Mouse (Mus musculus) 416B (cell line): ENCODE measurements at regions not wholly inside any gene's neighbourhood (a gene's known extent, or its start where the extent isn't known, plus 50 kb on each side); places are given as distances from the start of the nearest gene placed in this dataset.
A peak's percentile ranks its signal among the peaks of the same experiment; 100 is the strongest.

Experiments
- DNase-seq: peaks from one replicate; pipeline ENCODE4 v3.0.0; 2011; ENCODE audit warnings: low read depth

DNA sequence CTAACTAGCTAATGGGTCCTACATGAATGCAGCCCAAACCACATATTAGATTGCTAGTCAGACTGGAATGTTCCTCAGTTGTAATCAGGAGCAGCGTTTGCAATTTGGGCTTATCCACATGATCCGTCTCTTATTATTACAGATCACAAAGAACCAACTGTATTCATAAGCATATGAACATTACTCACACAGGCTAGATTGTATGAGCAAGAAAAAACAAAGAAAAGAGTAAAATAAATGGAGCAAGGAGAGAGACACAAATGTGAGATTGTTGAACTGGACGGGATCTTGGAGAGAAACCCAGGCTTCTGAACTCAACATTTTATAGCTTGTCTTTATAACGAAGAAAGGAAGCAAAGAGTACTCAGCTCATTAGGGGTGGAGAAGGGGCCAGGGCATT is 148.0 kb upstream of the Dusp10 start:
- no peak for DNase-seq

DNA sequence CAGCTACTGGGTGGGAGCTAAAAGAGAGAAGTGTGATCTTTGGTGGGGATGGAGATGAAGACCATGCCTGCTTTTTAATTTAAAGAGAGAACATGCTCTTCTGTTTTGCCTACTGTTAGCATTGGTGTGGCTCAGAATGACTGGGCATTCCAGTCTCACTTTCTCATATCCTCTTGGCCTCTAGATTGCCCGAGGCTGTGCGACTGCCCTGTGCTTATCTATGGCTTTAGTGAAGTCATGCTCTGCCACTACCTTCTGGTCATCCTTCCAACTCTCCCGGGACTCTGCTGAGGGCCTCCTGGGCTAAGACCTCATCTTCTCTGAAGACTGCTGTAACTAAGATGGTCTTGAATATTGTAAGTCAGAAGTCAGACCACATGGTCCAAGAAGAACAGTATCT is 147.5 kb upstream of the Dusp10 start:
- DNase-seq = no peak

GRCm38 (mm10) chr1:183868965-183869364 is 144.1 kb upstream of the Dusp10 start:
- DNase-seq = no peak

GRCm38 (mm10) chr1:183895936-183896335 is 117.2 kb upstream of the Dusp10 start:
- no peak for DNase-seq

DNA sequence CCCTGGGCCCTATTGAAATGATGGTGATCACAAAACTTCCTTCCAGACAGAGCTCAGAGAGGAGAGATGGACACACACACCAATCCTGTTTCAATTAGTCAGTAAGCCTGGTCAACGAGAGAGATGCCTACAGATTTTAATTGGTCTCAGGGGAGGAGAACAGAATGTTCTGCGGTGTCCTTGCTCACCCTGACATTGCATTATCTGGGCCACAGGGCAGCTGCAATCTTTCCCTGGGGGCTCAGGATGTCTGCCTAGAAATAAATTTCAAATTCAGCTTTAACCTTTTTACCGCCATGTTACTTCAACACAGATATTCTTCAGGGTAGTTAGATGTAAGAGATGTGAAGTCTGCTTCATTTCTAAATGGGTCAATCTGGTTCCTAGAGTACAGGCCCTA is 115.0 kb upstream of the Dusp10 start:
- DNase-seq = no peak

GRCm38 (mm10) chr1:183904564-183904963 is 108.5 kb upstream of the Dusp10 start:
- no peak for DNase-seq

GRCm38 (mm10) chr1:183905345-183906142 is 107.6 kb upstream of the Dusp10 start:
- DNase-seq = no peak

- no peak for DNase-seq
Observed at GRCm38 (mm10) chr1:183917656-183918055, 95.4 kb upstream of the Dusp10 start.

DNA sequence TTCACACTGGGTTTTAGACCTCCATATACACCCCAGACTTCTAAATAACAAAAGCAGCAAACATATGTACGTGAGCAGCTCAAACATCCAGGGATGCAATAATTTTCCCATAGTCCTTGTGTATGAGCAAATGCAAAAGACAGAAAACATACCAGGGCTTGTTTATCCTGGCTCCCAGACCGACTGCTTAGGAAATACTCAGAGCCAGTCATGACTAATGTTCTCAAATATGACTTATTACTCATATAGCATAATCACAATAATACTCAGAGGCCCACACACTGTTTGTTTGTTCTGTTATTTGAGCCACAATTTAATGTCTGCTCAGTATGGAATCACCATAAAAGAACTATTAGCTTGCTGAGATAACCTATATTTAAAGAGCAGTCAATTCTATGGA is 91.8 kb upstream of the Dusp10 start:
- no peak for DNase-seq

- no peak for DNase-seq
Observed at GRCm38 (mm10) chr1:183928539-183928938, 84.6 kb upstream of the Dusp10 start.

GRCm38 (mm10) chr1:183930363-183930982 is 82.6 kb upstream of the Dusp10 start:
- DNase-seq = no peak

DNA sequence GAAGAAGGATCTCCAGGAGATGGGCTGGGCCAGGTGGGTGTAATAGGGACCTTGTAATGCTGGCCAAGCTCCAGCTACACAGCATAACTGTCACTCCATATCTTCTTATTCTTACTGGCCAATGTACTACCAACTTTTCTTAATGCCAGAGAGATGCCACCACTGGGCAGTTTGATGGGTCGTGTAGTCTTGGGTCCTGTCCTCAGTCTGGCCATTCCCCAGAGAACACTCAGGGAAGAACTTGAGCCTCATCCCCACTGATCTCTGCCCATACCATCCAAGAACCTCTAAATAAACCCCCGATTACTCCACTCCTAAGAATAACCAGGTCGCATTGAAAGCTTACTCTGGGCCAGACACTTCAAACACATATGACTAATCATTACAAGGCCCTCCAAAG is 82.0 kb upstream of the Dusp10 start:
- no peak for DNase-seq

DNA sequence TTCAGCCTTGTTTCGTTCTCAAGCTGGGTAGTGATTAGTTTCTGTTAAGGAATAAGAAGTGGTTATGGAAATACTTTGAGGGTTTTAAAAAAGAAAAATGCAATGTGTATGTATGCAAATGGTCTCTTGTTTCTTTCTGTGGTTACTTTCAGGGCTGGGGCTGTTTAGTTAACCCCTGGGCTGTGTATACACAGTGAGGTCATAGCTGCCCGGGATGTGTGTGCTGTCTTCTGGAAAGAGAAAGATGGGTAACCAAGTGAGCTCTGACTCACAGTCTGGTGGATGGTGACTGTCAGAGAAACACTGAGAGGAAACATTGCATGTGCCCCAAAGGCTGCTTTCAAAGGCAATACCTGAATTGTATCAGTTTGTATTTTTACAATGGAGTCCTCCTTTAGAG is 79.3 kb upstream of the Dusp10 start:
- no peak for DNase-seq

- DNase-seq = no peak
Observed at GRCm38 (mm10) chr1:183937166-183937565, 75.9 kb upstream of the Dusp10 start.

GRCm38 (mm10) chr1:183938361-183938760 is 74.7 kb upstream of the Dusp10 start:
- no peak for DNase-seq

DNA sequence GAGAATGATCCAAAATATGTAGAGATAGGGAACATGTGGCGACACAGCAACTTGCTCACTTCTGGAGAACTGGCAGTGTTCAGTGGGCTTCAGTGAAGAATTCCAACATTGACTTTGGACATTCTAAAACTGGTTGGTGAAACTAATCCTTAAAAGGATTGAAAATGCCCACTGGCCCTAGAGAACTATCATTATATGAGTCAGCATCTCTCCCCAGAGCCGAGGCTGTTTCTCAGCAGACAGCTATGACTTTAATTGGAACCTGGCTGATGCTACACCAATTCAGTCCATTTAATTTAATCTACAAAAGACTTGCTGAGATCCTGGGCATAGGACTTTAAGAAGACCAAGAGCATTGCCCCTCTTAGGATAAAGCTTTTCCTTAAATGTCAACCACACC is 72.4 kb upstream of the Dusp10 start:
- DNase-seq = no peak

DNA sequence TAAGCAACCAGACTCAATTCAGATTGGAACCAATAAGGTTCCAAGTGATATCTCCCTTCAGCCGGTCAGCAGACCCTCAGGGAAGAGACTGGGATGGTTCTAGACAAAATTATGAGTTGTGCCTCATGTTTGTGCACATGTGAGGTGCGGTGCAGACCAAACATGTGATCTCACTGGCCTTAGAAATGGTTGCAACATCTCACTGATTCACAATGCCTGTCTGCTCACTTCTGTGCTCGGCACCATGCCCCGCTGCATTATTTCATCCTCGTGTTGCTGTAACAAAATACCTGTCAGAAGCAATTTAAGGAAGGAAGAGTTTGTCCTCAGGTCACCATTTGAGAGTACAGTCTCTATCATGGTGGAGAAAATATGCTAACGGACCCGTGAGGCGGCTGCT is 66.9 kb upstream of the Dusp10 start:
- no peak for DNase-seq

DNA sequence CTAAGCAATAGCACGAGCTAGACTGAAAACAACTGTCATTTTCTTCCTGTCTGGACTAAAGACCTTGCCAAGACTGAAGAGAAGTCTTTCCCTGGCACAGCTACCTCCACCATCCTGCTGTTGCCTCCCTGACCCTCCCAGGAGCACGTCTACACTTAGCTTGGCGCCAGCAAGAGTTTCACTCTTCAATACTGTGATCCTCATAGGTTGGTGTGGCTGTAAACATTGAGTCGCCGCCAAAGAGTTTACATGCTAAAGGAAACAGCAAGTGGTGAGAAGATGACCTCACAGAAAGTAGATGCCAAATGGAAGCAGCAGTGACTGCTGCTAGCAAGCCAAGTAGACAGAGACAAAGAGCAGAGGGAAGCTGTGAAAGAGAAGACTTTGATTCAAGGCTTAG is 66.0 kb upstream of the Dusp10 start:
- no peak for DNase-seq

GRCm38 (mm10) chr1:183949205-183949604 is 63.9 kb upstream of the Dusp10 start:
- no peak for DNase-seq

- no peak for DNase-seq
Observed at GRCm38 (mm10) chr1:183954086-183954485, 59.0 kb upstream of the Dusp10 start.

DNA sequence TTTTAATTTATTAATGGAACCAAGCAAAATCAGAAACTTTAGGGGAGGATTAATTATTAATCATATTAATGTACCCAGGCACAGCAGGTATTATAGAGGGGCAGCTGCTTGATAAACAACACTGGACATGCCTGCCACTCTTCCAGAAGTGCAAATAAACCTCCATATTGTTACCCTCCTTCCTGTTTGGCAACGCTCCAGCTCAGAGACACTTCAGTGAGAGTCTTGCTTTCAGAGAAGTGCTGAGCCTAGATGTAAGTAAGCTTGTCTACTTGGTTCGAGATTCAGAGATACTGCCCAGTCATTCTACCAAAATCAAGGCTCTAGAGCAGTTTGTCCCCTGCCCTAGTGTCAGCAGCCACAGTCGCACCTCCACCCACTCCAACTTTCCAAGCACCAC is 56.7 kb upstream of the Dusp10 start:
- DNase-seq = peak; percentile 6

DNA sequence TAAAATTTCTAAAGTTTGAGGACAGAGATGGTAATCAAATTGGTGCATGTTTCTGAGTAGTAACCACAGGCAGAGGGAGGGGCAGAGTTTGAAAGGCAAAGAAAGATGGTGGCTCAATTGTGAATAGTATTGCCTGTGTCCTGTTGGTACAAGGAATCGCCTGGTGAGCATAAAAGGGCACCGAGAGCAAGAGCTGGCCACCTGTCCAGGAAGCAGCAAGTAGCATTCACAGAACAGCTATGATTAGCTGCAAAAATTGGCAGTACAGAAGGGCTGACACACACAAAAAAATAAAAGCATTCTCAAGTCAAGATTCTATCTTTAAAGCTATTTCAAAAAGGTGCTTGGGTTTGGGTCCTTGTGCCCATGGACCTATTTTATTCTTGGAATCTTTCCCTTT is 51.7 kb upstream of the Dusp10 start:
- DNase-seq = no peak

DNA sequence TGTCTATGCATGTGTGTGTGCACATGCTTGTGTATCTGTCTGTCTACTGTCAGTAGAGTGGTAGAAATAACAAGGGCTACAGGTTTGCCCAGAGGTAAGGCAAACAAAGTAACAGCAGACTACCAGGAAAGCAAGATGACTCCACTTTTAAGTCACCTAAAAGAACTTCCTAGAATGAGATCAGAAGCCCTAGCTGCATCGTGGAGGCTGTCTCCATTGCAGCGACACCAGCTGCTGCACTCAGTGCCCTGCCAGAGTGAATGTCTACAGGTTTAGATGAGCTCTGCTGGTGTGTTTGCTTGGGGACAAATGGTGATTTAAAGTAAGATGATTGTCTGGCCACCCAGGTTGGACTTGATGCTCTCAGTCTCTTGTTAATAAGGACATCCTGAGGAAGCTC is 50.6 kb upstream of the Dusp10 start:
- no peak for DNase-seq

- no peak for DNase-seq
Observed at GRCm38 (mm10) chr1:183963286-183963685, 49.8 kb upstream of the Dusp10 start.
